Mouse (Mus musculus) erythroblast, embryonic 14.5 days (primary cell): ENCODE results near the gene Ccsap.

Experiments used
- GATA1 ChIP-seq: IDR thresholded peaks from 2 replicates; pipeline ENCODE4 v1.6.1; 2012; ENCODE audit warnings: low read length, inconsistent platforms, mixed read lengths
- TAL1 ChIP-seq: IDR thresholded peaks from 3 replicates; pipeline ENCODE4 v1.6.1; 2012; ENCODE audit warnings: low read length, inconsistent platforms, mixed read lengths

DNA sequence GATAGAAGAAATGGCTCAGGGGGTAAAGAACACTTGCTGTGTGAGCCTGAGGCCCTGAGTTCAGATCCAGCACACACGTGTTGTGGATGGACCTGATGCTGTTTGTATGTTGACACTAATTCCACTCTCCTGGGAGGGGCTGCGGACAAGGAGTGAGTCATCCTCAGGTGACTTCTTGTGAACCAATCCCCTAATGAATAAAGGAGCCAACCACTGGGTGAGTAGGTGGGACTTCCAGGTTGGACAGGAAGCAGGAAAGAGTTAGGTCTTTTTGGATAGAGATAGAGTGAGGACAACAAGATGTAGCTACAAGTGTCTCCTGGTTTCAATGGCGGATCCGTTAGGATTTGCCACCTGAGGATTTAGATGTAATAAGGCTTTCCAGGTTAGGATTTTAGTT, 10.7 kb downstream of the Ccsap start:
- no peak for TF ChIP-seq TAL1
- TF ChIP-seq GATA1, result no peak
